Mouse (Mus musculus) WW6 (cell line): ENCODE results near the gene Tmem131l.
"Not testable (repeated sequence)": the region's sequence is repeated elsewhere in the genome, so short reads cannot be mapped to it uniquely, and the experiment has no call there.

Experiments
- DNase-seq: peaks from one replicate; pipeline ENCODE4 v3.0.0-alpha.2; 2013; ENCODE audit warnings: low read depth, low spot score

Gene Tmem131l

GRCm38 (mm10) chr3:83869776-83870175 lies 170.2 kb downstream of the Tmem131l start:
- DNase-seq = no peak

GRCm38 (mm10) chr3:83867026-83867425 lies 172.9 kb downstream of the Tmem131l start:
- DNase-seq = not testable (repeated sequence)

GRCm38 (mm10) chr3:83865216-83865615 lies 174.8 kb downstream of the Tmem131l start:
- DNase-seq = no peak

- no peak for DNase-seq
These were observed 175.9 kb downstream of the Tmem131l start for GRCm38 (mm10) chr3:83864064-83864548.

DNA sequence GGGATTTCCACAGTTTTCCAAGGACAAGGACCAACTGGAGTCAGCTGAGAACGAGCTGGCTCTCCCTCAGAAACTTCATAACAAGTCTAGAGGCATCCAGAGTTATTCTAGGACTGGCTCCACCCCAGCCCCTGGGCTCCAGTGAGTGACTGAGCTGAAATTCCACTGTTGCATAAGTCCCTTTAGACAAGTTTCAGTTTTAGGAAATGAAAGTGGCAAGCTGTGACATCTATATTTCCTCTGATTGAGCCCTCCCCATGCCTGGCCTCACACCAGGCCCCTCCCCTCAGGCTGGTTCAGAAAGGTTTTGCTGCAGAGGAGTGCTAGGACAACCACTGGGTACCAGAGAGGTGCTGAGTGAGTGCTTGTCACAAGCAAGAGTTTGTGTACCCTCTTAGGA lies 177.0 kb downstream of the Tmem131l start:
- no peak for DNase-seq

DNA sequence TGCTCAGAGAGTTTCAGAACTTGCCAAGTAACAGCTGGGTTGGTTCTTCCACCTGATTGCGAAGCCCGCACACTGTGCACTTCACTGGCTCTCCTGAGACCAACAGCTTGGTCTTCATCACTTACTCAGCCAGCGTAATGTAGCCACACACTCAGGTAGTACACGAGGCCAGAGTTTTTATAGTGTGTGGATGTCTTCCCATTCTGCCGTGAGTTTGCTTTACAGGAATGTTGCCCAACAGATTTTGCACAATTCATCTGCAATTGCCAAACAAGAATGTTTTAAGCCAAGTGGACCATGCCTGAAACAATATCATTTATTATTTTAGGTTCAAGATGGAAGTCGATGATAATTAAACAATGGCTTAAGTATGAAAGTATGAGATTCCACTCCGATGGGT lies 180.4 kb downstream of the Tmem131l start:
- DNase-seq = no peak

GRCm38 (mm10) chr3:83859071-83859470 lies 180.9 kb downstream of the Tmem131l start:
- no peak for DNase-seq

DNA sequence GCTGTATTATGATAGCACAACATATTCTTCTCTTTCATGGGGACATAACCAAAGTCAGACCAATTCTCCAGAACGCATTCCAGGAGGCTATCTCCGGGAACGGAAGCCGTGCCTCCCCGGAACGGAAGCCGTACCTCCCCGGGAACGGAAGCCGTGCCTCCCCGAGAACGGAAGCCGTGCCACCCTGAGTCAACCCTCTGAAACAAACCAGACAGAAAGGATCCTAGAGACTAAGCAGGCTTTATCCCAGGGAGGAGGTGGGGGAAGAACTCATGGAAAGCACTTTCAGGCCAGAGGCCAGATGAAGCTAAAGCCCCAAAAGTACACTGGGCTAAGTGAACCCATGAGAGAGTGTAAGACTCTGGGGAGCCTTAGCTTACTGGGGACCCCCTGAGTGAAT lies 182.4 kb downstream of the Tmem131l start:
- DNase-seq = no peak

GRCm38 (mm10) chr3:83855643-83856042 lies 184.3 kb downstream of the Tmem131l start:
- DNase-seq = no peak

GRCm38 (mm10) chr3:83849341-83849740 lies 190.6 kb downstream of the Tmem131l start:
- no peak for DNase-seq
